Mouse (Mus musculus) hindbrain, embryonic 15.5 days (tissue): Measurements from ENCODE around the gene Tulp2. TPM values are rescaled to one million over a fixed set of nuclear protein-coding genes. Genes with fewer than 3 reads are reported as not detected.
"Not testable (repeated sequence)": the region's sequence is repeated elsewhere in the genome, so short reads cannot be mapped to it uniquely, and the experiment has no call there.

Source experiments
- ATAC-seq: fragments of 200-750 bp; cut with Nextera tagmentation; 2 replicates; pipeline ENCODE4 v1.8.0; 2017; ENCODE audit warnings: low read depth, moderate number of reproducible peaks, moderate TSS enrichment; ENCODE audit not compliant: low FRiP score
- H3K27ac ChIP-seq: fragments of 300-500 bp; sonication (generic); replicated peaks from 2 replicates; pipeline ENCODE4 v1.5.1; 2015; ENCODE audit warnings: mild to moderate bottlenecking, inconsistent platforms
- H3K27me3 ChIP-seq: fragments of 300-500 bp; sonication (generic); 2 replicates; pipeline ENCODE4 v1.6.1; 2015; ENCODE audit warnings: control low read depth, inconsistent platforms
- H3K36me3 ChIP-seq: fragments of 300-500 bp; sonication (generic); 2 replicates; pipeline ENCODE4 v1.6.1; 2015; ENCODE audit warnings: control low read depth, inconsistent platforms
- H3K4me1 ChIP-seq: fragments of 300-500 bp; sonication (generic); replicated peaks from 2 replicates; pipeline ENCODE4 v1.6.1; 2015; ENCODE audit warnings: control low read depth, inconsistent platforms
- H3K4me2 ChIP-seq: fragments of 300-500 bp; sonication (generic); 2 replicates; pipeline ENCODE4 v1.6.1; 2015; ENCODE audit warnings: moderate library complexity, mild to moderate bottlenecking, inconsistent platforms
- H3K4me3 ChIP-seq: fragments of 300-500 bp; sonication (generic); 2 replicates; pipeline ENCODE4 v1.5.1; 2015; ENCODE audit warnings: mild to moderate bottlenecking, inconsistent platforms
- H3K9ac ChIP-seq: fragments of 300-500 bp; sonication (generic); 2 replicates; pipeline ENCODE4 v1.6.1; 2015; ENCODE audit warnings: inconsistent platforms
- H3K9me3 ChIP-seq: fragments of 300-500 bp; sonication (generic); 2 replicates; pipeline ENCODE4 v1.6.1; 2016; ENCODE audit warnings: control low read depth, inconsistent platforms
- WGBS: fragments of 180-500 bp; shearing (Covaris S2); methylation state at CpG from one replicate; pipeline ENCODE4 v1.1.7; 2015; 5-methylcytosine and 5-hydroxymethylcytosine counted together
- polyA plus RNA-seq: library from polyadenylated mRNA; unstranded; fragments of >200 nt; fragmentation: Nextera tagmentation; extraction: Ambion mirVana; gene quantifications from 2 replicates; pipeline ENCODE4 v1.2.1, GENCODE M21; 2015

Tulp2 gene
- polyA plus RNA-seq, 1 experiment from 2014 or later, result 0.13 TPM

DNA sequence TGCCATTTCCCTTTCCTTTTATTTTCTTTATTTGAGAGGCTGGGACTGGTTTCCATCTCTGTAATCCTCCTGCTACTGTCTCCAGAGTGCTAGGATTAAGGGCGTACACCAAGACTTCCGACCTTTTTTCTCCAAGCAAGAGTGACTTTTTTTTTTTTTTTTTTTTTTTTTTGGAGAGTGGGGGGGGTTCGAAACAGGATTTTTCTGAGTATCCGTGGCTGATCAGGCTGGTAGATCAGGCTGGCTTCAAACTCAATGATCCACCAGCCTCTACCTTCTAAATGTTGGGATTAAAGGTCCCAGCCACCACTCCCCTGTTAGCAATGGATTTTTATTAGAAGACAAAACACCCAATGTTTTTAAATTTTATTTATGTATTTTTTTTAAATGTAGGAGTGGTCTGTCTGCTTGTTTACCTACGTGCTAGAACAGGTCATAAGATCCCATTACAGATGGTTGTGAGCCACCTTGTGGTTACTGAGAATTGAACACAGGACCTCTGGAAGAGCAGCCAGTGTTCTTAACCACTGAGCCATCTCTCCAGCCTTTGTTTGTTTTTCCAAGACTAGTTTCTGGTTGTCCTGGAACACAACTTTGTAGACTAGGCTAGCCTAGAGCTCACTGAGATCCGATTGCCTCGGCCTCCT, 44.9 kb downstream of the Tulp2 start:
- no peaks in the 10 kb centered on the region for H3K27me3 ChIP-seq
- ATAC-seq, result no peak; the same call in 1 of the 2 replicates
- no peaks in the 10 kb centered on the region for H3K9me3 ChIP-seq
- no peaks in the 10 kb centered on the region for H3K36me3 ChIP-seq
- H3K4me2 ChIP-seq, result peak overlapping the region; percentile 88
- WGBS, result 27% methylated on average over 7 of the region's 7 CpGs
- H3K4me3 ChIP-seq, result peak overlapping the region; percentile 86
- peak overlapping the region; percentile 88 for H3K9ac ChIP-seq
- peak overlapping the region; percentile 91 for H3K27ac ChIP-seq
- H3K4me1 ChIP-seq, result peaks cover 23% of the 10 kb centered on the region

DNA sequence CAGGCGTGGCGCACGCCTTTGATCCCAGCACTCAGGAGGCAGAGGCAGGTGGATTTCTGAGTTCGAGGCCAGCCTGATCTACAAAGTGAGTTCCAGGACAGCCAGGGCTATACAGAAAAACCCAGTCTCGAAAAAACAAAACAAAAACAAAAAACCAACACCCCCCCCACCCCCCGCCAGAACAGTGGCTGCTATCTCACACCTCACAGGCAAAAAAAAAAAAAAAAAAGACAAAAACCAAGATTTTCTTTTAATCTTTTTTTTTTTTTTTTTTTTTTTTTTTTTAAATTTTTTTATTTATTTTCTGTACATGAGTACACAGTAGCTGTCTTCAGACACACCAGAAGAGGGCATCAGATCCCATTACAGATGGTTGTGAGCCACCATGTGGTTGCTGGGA, 45.5 kb downstream of the Tulp2 start:
- WGBS, result 93% methylated on average over 6 of the region's 6 CpGs
- not testable (repeated sequence) for H3K9ac ChIP-seq, H3K27ac ChIP-seq, ATAC-seq, H3K36me3 ChIP-seq, H3K27me3 ChIP-seq, H3K9me3 ChIP-seq, H3K4me3 ChIP-seq, H3K4me2 ChIP-seq
- peaks cover 20% of the 10 kb centered on the region for H3K4me1 ChIP-seq

DNA sequence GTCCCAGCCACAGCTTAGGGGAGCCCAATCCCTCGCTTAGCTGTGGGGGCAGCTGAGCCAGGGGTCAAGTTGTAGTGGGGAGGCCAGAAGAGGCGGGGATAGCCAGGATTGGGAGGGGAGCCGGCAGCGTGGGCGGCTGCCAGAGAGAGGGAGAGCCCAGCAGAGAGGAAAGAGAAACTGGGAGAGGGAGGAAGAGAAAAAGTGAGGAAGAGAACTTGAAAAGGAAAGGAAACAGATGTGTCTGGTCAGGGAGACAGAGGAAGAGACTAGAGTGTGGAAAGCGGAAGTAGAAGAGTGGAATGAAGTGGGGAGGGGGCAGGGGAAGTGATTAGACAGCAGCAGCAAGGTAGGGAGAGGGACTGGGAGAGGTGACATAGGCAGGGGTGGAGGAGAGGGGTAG, 47.8 kb downstream of the Tulp2 start:
- 22% methylated on average over 6 of the region's 6 CpGs for WGBS
- Histone ChIP-seq H3K9ac (no peak overlapping the region), H3K9me3 (no peaks in the 10 kb centered on the region), H3K27ac (no peak overlapping the region), H3K27me3 (no peaks in the 10 kb centered on the region), H3K4me2 (no peak overlapping the region), H3K4me1 (peaks cover 17% of the 10 kb centered on the region), H3K36me3 (no peaks in the 10 kb centered on the region), H3K4me3 (no peak overlapping the region)
- ATAC-seq, result no peak

DNA sequence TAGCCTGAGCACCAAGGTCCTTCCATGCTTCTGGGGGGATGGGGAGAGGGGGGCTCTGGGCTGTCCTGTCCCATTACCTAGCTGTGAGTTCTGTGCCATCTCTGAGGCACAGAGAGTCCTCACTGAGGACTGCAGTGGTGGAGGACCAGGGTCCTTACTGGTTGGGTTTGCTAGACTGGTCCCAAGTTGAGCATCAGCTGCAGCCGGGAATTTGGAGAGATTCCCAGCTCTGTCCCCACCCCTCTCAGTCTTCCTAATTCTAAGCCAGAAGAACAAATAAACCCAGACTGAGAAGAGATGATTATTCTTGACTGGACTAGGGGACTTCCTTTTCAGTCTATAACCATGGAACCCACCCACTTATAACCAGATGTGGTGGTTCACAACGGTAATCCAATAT, 49.0 kb downstream of the Tulp2 start:
- 72% methylated on average over 2 of the region's 2 CpGs for WGBS
- Histone ChIP-seq H3K4me1 (peaks cover 5% of the 10 kb centered on the region), H3K27ac (no peak overlapping the region)

DNA sequence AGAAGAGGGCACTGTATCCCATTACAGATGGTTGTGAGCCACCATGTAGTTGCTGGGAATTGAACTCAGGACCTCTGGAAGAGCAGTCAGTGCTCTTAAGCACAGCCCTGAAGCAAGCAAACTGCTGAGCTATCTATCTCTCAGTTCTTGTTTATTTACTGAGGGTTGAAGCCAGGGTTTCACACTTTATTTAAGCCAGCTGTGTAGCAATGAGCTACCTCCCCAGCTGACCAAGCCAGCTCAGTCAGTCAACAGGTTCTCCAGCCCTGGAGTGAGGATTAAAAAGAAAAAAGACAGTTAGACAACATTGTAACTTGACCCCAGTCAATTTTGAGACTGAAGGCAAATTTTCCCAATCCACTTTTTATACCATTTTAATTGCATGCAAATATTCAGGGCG, 54.0 kb downstream of the Tulp2 start:
- Histone ChIP-seq H3K27me3 (no peaks in the 10 kb centered on the region), H3K9me3 (no peaks in the 10 kb centered on the region), H3K36me3 (no peaks in the 10 kb centered on the region), H3K9ac (no peak overlapping the region), H3K4me2 (no peak overlapping the region), H3K27ac (no peak overlapping the region), H3K4me1 (peaks cover 9% of the 10 kb centered on the region), H3K4me3 (no peak overlapping the region)
- WGBS, result 85% methylated on average over 1 of the region's 1 CpGs
- no peak for ATAC-seq

More for the DNA sequence above, 49.0 kb downstream of the Tulp2 start:
- no peaks in the 10 kb centered on the region for H3K36me3 ChIP-seq
- H3K9me3 ChIP-seq, result no peaks in the 10 kb centered on the region
- no peak overlapping the region for H3K9ac ChIP-seq
- no peak for ATAC-seq
- no peak overlapping the region for H3K4me2 ChIP-seq
- no peak overlapping the region for H3K4me3 ChIP-seq
- H3K27me3 ChIP-seq, result no peaks in the 10 kb centered on the region

DNA sequence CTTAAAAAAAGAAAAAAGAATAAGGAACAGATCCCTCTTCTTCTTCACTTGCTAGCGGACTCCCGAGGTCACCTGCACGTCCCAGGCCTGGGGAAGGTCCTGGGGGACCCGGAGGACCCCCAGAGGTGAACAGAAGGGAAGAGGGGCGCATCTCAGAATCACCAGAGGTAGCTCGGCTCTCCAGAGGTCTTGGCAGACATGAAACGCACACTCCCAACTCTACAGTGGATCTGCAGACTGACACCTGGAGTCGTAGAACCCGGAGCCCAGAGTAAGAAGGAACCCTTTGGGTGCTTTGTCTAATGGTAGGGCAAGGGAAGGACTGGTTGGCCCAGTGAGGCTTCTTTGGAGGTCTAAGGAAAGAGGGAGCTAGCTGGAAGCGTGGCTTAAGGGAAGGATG, 55.9 kb downstream of the Tulp2 start:
- Histone ChIP-seq H3K9ac (peak overlapping the region; percentile 73), H3K4me2 (peak overlapping the region; percentile 87), H3K4me3 (peak overlapping the region; percentile 61), H3K27me3 (no peaks in the 10 kb centered on the region), H3K4me1 (peaks cover 9% of the 10 kb centered on the region), H3K9me3 (no peaks in the 10 kb centered on the region), H3K36me3 (no peaks in the 10 kb centered on the region), H3K27ac (peak overlapping the region; percentile 71; the same call in 1 of the 2 replicates)
- 81% methylated on average over 10 of the region's 10 CpGs for WGBS
- ATAC-seq, result peak; percentile 5; the same call in 1 of the 2 replicates

DNA sequence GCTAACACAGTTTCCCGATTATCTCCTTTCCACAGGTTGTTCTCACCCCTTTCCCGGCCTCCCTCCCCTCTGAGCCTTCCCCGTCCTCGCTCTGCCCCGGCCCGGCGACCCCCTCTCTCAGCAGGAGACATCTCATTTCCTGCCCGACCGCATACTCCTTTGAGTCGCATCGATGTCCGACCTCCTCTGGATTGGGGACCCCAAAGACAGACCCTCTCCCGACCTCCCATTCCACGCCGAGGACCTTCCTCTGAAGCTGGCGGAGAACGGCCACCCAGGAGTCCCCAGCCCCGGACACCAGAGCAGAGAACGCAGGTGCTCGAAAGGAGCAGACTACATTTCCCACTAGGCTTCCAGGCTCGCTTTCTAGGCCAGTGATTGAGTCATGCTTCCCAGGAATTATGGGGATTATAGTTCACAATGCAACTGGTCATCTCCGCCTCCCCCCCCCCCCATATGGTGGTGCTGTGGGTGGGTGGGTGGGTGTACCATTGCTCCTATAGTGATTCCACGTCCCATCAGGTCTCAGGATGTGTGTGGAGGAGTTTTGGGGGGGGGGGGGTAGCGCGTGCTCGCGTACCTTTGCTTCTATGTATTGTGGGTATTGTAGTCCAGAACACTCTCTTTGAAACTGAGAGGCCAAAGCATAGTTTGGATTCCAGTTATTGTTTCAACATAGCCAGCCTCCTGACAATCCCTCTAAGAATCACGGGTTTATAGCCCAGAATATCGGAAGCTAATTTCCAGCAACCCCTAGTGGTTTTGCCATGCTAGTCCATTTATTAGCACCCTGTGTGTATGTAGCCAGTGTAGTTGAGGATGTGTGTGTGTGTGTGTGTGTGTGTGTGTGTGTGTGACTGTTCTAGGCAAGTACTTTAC, 56.7 kb downstream of the Tulp2 start:
- Histone ChIP-seq H3K27ac (peak overlapping the region; percentile 71), H3K9ac (peak overlapping the region; percentile 73), H3K4me2 (peak overlapping the region; percentile 87), H3K4me3 (peak overlapping the region; percentile 61), H3K27me3 (no peaks in the 10 kb centered on the region), H3K9me3 (no peaks in the 10 kb centered on the region), H3K36me3 (no peaks in the 10 kb centered on the region), H3K4me1 (peaks cover 9% of the 10 kb centered on the region)
- 1% methylated on average over 27 of the region's 29 CpGs for WGBS
- ATAC-seq, result peak; percentile 92

DNA sequence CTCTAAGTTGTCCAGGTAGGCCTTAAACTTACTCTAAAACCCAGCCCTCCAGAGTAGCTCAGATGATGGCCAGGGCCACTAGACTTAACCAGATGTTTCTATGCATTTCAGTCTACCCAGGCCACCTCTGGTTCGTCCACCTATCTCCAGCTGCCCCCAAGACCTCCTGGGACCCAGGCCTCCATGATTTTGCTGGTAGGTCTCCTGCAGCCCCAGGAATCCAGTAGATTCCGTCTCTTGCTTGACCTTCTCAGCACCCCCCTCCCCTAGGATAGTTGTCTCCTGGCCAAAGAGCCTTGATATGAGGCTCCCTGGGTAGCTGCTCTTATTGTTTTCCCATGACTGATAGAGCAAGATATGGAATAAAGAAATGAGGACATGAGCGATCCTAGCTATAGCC, 57.4 kb downstream of the Tulp2 start:
- Histone ChIP-seq H3K9ac (no peak overlapping the region), H3K4me3 (no peak overlapping the region), H3K9me3 (no peaks in the 10 kb centered on the region), H3K27ac (0 out of 2 replicates have a peak overlapping the region, but pooled peaks have one; percentile 71), H3K36me3 (no peaks in the 10 kb centered on the region), H3K27me3 (no peaks in the 10 kb centered on the region), H3K4me2 (no peak overlapping the region), H3K4me1 (peaks cover 9% of the 10 kb centered on the region)
- no peak for ATAC-seq
- 77% methylated on average over 3 of the region's 3 CpGs for WGBS

DNA sequence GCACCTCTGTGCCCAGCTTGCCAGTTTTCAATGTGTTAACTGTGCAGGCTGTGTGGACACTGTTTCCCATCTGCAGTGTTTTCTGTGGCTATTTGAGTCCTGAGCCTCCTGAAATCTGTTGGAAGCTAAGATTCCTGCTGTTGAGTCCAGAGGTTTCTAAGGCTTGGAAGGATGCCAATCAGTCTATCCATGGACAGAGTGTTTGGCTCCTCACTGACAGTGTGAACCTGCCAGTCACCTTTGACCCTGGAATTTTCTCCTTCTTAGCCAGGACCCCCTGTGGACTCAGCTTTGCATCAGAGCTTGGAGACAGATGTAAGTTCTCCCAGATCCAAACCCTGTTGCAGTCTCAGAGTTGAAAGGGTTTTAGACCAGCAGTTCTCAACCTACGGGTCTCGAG, 58.5 kb downstream of the Tulp2 start:
- no peaks in the 10 kb centered on the region for H3K36me3 ChIP-seq
- 78% methylated on average over 2 of the region's 2 CpGs for WGBS

DNA sequence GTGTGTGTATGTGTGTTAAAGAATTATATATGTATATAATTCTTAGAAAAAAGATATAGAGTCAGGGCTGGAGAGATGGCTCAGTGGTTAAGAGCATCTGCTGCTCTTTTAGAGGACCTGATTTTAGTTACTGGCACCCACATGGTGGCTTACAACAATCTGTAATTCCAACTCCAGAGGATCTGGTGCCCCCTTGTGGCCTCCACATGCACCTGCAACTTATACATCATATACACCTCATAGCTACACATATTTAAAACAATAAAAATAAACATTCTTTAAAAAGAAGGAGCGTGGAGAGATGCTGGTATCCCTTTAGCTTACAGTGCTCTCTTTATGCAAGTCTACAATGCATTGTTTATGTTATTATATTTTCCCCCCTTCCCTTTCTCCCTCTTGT, 62.8 kb downstream of the Tulp2 start:
- H3K4me3 ChIP-seq, result no peak overlapping the region
- no peak overlapping the region for H3K27ac ChIP-seq
- no peak overlapping the region for H3K9ac ChIP-seq
- no peaks in the 10 kb centered on the region for H3K9me3 ChIP-seq
- H3K4me2 ChIP-seq, result no peak overlapping the region
- ATAC-seq, result no peak
- no peaks in the 10 kb centered on the region for H3K27me3 ChIP-seq
- 94% methylated on average over 1 of the region's 1 CpGs for WGBS
- H3K4me1 ChIP-seq, result no peaks in the 10 kb centered on the region
- H3K36me3 ChIP-seq, result no peaks in the 10 kb centered on the region

More for the DNA sequence above, 58.5 kb downstream of the Tulp2 start:
- H3K27me3 ChIP-seq, result no peaks in the 10 kb centered on the region
- H3K27ac ChIP-seq, result no peak overlapping the region
- peaks cover 9% of the 10 kb centered on the region for H3K4me1 ChIP-seq
- H3K9ac ChIP-seq, result no peak overlapping the region
- no peak for ATAC-seq
- H3K4me3 ChIP-seq, result no peak overlapping the region
- H3K9me3 ChIP-seq, result no peaks in the 10 kb centered on the region
- H3K4me2 ChIP-seq, result no peak overlapping the region

DNA sequence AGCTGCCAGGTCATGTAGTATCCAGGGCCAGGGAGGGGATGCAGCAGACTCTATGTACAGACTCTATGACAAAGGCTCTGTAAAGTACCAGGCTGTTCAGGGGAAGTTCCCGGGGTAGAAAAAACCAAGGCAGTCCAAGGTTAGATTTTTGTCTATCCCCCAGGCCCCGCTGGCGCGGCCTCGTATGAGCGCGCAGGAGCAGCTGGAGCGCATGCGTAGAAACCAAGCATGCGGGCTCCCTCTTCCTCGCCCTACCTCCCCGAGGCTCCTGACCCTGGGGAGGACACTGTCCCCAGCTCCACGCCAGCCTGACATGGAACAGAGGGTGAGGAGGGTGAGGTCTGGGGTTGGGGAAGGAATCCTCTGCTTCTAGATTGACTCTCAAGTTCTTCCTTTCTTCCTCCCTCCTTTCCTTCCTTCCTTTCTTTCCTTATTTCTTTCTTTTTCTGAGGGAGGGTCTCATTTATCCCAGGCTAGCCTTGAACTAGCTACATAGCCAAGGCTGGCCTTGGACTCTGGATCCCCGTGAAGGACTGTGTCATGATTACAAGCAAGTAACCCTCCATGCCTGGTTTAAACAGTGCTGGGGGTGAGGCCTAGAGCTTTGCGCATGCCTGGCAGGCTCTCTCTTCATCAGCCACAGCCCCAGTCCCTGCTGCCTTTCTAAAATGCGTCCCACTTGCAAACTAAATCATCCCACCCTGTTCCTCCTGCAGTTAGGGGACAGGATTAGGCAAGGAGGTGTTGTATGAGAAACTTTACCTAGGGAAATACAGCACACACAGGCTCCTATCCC, 68.2 kb downstream of the Tulp2 start:
- Histone ChIP-seq H3K27ac (no peak overlapping the region), H3K4me3 (no peak overlapping the region), H3K9ac (no peak overlapping the region), H3K4me2 (no peak overlapping the region), H3K4me1 (no peaks in the 10 kb centered on the region), H3K9me3 (no peaks in the 10 kb centered on the region), H3K27me3 (no peaks in the 10 kb centered on the region), H3K36me3 (no peaks in the 10 kb centered on the region)
- no peak for ATAC-seq
- 87% methylated on average over 16 of the region's 16 CpGs for WGBS
